Mouse (Mus musculus) hindlimb bud, embryonic 11.5 days (tissue): Measurements from ENCODE around the gene Bbs9.

ENCODE experiments used
- DNase-seq: peaks from one replicate; pipeline ENCODE4 v3.0.0-alpha.2; 2012; ENCODE audit warnings: low read depth, low spot score; ENCODE audit errors: extremely low spot score

Bbs9 gene

GRCm38 (mm10) chr9:22624966-22625365 is 149.5 kb downstream of the Bbs9 start:
- DNase-seq, result peak; percentile 22

DNA sequence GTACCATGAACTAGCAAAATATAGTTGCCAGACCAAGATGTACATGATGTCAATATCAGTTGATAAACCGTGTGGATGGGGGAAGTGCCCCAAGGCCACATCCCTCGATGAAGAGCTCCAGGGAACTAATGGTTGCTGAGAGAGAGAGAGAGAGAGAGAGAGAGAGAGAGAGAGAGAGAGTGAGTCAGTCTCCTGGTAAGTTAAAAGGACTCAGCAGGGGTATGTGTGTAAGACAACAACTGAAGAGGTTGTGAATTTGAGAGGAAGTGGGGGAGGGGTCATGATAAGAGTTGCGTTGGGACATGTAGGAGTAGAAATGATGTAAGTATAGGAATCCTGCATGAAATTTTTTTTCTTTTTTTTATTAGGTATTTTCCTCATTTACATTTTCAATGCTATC is 150.5 kb downstream of the Bbs9 start:
- DNase-seq, result no peak

DNA sequence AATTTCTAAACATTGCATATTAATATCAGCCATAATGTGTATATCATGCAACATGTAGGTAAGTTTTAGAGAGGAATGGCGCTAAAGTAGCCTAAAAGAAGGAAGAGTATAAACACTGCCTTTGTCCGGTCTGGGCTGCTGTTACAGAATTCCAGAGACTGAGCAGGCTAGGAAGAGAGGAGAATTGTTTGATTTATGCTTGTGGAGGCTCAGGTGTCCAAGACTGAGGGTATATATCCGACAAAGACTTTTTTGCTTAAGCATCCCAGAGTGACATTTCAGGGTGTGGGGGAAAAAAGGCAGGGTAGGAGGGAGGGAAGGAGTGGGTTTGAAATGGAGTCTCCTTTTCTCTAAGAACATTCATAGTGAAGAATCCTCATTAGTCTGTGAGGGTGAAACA is 152.4 kb downstream of the Bbs9 start:
- no peak for DNase-seq

DNA sequence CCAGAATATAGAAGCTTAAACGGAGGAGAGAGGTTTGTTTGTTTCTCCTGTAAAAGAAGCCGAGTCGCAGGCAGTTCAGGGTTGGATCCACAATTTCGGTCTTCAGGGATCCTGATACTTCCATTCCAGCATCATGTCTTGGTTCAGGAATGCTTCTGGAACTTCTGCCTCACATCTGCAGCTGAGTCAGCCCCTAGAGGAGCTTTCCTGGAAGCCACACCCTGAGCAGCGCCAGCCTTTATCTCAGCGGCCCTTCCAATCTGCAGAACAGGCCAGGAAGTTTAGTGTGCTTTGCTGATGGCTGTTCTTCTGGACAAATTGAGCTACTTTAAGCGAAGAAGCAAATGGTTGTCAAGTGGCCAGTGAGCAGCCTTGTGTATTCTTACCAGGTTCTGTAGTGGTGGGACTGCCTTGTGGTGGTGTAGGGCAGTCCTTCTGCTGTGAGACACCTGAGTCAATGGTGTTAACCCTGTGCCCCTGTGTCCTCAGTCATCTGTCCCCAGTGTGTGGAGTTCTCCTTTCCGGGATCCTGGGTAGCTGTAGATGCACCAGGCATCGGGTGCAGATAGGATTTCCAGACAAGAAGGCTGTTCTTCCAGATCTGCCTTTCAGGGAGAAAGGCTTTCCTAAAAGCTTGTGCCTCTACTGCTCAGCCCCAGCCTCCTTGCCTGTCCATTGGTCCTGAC is 157.4 kb downstream of the Bbs9 start:
- no peak for DNase-seq

GRCm38 (mm10) chr9:22638502-22638901 is 163.0 kb downstream of the Bbs9 start:
- DNase-seq, result no peak

DNA sequence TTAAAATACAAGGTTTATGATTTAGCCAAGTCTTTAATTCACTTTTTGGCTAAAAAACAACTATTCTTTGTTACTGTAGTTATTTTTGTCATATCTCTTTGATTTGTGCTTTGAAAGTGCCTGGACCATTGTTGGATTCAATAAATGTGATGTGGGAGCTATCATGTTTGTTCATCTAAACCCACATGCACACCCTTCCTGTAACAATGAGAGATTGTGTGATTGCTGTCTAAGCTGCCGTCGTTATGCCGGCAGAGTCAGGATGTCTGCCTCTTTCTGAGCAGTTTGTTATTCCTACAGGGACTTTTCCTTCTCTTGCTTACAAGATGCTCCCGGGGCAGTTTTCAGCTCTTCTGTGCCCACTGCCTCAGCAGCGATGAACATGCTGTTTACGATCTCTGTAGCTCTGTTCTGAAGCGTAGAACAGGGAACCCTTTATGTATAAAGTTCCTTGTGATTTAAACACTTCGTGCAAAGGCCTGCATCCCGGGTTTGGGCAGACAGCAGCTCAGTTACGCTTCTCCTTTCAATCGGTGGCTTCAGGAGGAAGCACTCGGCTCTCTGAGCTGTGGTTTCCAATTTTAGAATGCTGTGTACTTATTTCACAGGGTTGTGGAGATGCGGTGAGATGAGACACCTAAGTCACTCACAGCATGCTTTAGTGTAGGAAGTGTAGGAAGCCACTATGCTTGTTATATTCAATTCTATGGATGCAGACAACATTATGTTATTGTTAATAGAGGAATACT is 165.3 kb downstream of the Bbs9 start:
- DNase-seq, result no peak

DNA sequence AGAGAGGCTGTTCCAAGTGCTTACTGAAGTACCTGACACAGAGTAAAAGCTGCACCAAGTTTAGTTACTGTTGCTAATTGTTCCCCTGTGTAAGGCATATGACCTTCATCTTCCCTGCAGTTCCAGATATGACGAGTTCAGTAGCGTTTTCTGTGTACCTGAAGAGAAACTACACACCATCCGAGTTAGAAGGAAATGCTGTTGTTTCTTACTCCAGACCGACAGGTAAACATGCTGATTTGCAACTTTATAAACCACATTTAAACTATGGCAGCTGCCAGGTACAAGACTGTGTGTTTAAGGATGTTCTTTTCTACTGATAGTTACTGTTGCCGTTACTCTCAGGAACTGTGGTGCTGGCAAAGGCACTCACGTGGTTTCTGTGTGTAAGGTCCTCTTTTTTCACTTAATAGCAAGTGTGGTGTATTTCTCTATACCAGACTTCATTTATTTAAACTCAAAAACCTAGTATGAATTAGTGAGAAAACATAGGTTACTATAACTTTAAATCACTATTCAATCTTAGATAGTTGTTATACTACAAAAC is 170.4 kb downstream of the Bbs9 start:
- no peak for DNase-seq

DNA sequence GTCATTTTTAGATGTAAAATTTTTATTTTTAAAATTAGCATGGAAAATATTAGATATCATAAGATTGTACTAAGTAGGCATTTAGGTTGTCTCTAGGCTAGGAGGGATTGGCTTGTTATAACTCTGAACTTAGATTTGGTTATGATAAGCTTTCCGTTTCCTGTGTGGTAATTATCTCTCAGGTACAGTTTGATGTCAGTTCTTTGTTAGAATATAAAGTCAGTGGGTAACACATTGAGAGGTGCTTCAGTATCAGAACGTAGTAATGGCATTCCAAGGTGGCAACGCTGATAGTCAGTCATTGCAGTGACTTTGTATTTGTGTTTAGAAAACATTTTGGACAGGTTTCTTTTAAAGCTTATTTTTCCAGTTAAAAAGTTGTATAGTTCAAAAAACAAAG is 170.9 kb downstream of the Bbs9 start:
- no peak for DNase-seq

DNA sequence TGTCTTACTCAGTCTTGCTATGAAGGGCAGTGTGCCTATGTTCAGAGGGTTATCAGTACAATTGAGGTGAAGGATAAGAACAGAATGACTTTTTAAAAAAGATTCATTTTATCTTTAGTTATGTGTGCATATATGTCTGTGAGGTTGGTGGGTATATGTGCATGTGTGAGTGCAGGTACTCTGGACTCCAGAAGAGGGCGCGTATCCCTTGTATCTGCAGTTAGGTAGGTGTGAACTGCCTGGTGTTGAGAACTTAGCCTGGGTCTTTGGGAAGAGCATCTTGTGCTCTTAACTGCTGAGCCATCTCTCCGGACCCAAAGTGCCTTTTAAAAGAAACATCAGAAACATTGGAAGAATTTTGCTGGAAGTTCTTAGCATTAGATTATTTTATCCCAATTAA is 172.6 kb downstream of the Bbs9 start:
- DNase-seq, result no peak

DNA sequence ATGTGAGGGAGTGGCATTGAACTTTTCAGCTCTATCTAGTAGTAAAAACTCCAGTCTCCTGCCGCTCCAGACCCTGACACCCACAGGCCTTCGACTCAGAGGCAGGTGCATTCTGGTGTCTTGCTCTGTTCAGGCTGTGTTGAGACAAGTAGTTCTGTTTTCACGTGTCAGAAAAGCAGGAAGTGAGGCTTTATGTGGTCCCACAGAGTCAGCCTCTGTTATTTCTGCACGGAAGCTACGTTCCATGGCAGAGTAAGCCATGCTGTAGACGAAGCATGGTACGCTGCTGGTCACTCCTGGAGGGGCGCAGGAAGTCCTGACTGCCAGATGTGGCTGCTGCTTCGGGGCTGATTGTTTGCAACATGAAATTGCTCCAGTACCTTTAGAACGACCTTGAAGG is 174.1 kb downstream of the Bbs9 start:
- DNase-seq, result no peak

- DNase-seq, result no peak
Observed at GRCm38 (mm10) chr9:22650781-22651180, 175.3 kb downstream of the Bbs9 start.

GRCm38 (mm10) chr9:22651619-22652018 is 176.1 kb downstream of the Bbs9 start:
- no peak for DNase-seq

DNA sequence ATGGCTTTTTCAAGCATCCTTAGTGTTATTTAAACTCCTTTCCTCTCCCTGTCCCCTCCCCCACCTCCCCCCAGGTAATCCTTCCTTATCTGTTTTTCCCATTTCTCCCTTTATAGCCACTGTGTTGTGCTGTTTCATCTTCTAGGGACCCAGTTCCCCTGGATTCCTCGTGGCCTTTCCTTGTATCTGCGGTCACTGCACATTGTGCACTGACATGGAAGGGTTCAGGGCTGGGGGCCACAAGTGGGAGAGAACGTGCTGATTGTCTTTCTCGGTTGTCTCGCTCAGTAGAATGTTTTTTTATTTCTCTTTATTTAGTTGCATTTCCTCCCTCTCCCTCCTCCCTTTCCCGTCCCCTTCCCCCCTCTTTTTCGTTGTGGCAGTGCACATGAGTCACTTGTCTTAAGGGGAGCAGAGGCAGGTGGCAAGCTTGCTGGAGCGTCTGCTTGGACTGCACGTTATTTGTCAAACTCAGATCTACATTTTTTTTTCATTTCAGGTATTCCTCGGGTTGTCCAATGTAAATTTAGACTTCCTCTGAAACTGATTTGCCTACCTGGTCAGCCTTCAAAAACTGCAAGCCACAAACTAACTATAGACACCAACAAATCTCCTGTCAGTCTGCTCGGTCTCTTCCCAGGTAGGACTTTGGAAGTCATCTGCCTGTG is 179.3 kb downstream of the Bbs9 start:
- no peak for DNase-seq

DNA sequence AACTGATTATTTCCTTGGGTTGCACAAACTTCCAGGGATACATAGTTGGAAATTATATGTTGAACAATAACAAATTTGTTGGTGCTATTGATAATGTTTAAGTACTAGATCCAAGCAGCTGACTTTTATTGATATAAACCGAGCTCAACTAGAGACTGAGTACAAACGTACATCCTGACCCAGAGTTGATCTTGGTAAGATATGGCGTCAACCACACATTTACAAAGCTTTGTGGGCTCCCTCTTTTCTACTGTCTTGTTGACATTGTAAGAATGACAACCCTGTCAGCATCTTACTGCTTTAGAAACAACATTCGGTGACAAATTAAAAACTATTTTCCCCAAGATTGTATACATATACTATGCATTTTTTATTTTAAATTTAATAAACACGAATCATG is 181.7 kb downstream of the Bbs9 start:
- no peak for DNase-seq

DNA sequence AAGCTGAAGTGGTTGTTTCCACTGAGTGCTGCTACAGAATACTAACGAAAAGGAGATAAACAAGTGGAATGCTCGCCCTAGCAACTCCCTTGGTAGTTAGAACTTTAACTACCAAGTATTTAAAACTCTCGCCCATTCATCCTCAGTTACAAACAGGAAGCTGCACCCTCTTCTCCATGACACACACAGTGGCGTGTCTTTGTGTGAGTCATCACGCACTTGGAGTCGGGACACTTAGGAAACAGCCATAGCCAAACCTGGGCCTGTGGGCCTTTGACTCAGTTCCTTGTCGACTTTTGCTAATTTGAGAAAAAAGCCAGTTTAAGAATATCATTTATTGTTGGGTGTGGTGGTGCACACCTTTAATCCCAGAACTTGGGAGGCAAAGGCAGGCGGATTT is 189.6 kb downstream of the Bbs9 start:
- no peak for DNase-seq

DNA sequence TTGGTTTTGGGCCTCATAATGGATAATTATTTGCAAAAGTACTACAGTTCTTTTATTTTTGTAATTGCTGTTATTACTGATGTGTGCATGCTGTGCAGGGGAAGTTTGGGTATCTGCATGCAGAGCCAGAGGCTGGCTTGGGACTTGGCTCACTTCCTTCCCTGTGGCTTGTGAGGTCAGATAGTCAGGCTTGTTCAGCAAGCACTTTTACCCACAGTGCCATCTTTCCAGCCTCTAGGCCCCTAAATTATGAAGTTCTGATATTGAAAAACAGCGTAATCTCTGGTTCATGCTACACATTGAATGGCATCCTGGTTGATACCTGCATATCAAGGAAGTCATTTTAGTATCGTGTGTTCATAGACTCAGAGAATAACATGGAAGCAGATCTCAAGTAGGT is 197.4 kb downstream of the Bbs9 start:
- DNase-seq, result no peak

- no peak for DNase-seq
Observed at GRCm38 (mm10) chr9:22677132-22677829, 201.8 kb downstream of the Bbs9 start.

DNA sequence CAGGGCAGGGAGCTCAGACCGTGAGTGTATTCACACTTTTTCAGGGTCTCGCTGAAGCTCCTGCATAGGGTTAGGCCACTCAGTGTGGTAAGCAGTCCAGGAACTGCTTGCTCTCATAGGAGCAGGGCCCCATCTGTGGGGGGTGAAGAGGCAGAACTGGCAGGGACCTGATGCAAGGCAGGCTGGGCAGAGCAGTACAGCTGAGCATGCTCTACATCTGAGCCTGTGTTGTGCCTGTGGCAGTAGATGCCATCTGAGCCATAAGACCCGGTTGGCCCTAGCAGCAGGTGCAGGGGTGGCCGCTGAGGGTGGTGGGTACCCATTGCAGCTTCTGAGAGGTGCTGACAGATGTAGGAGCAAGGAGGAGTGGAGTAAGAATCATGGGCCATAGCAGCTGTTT is 202.5 kb downstream of the Bbs9 start:
- no peak for DNase-seq

- no peak for DNase-seq
Observed at GRCm38 (mm10) chr9:22678496-22678895, 203.0 kb downstream of the Bbs9 start.

DNA sequence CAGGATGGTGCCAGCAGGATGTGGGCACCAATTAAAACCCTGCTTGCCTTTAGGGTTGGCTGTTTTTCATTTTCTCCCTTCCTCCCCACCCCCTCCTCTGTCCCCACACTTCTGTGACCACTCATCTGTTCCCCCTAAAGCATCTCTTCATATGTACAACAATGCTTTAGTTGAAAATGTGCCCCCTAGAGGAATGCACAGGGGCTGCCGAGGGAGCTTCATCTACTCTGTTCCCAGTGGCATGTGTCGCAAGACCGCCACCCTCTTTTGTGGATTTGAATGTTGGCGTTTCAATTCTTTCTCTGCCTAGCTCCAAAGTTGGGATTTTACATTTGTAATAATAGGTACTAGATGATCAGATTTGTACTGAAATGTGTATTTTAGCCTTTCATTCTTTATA is 204.0 kb downstream of the Bbs9 start:
- DNase-seq, result no peak

DNA sequence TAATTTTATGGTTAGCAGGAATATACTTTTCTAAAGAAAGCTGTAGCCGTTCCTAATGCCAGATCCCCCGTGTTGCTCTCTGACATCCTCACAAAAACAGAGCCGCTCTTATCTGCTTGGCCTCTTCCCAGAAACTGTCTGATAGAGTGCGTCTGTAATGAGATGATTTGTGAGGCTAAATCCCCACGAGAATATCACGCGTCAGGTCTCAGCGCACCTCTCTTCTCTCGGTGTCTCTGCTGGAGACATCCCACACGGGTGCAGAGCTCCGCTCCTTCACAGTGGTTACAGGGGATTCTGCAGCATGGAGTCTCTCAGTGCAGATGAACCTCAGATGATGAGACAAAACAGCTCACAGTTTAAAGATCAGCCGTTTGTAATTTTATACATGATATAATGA is 204.5 kb downstream of the Bbs9 start:
- DNase-seq, result no peak
